Mouse (Mus musculus): ENCODE results near the gene Ube4b. TPM values are rescaled to one million over a fixed set of nuclear protein-coding genes. Genes with fewer than 3 reads are reported as not detected.

Gene Ube4b
- polyA plus RNA-seq, 1 experiment from 2014 or later = 53.3 TPM

DNA sequence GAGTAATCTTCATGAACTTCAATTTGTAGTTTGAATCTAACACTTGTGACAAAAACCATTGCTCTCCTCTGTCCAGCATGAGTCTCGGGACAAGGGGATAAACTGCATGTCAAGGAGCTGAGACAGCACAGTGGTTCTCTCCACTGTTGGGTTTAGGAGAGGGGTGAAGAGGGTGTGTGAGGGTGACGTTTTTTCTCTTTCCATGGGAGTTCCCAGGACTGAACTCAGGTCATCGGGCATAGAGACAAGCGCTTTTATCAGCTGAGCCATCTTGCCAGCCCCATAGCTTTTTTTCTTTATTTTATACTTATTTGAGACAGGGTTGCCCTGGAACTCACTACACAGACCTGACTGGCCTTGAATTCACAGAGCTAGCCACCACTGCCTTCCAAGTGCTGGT is 32.3 kb downstream of the Ube4b start:
- Histone ChIP-seq H3K4me2 (replicated peaks; ENCODE audit: low read depth, low read length) (no peak overlapping the region), H3K4me3 (ENCODE audit: low read depth, low read length) (no peak overlapping the region), H3K9me3 (ENCODE audit: control insufficient read depth, low read length) (no peaks in the 10 kb centered on the region), H3K9ac (ENCODE audit: low read depth, low read length) (no peak overlapping the region), H3K4me1 (replicated peaks; ENCODE audit: control insufficient read depth, insufficient read depth, low read length) (no peaks in the 10 kb centered on the region), H3K36me3 (ENCODE audit: control insufficient read depth, insufficient read depth, low read length) (0 out of 2 replicates have a peak, but pooled peaks cover 3% of the 10 kb centered on the region), H3K27ac (ENCODE audit: low read depth, low read length) (no peak overlapping the region), H3K27me3 (ENCODE audit: control insufficient read depth, insufficient read depth, low read length) (no peaks in the 10 kb centered on the region)
- DNase-seq (ENCODE audit: low spot score) (no peak), ATAC-seq (ENCODE audit: low FRiP score) (no peak)
- 87% methylated on average over 4 of the region's 4 CpGs for WGBS

DNA sequence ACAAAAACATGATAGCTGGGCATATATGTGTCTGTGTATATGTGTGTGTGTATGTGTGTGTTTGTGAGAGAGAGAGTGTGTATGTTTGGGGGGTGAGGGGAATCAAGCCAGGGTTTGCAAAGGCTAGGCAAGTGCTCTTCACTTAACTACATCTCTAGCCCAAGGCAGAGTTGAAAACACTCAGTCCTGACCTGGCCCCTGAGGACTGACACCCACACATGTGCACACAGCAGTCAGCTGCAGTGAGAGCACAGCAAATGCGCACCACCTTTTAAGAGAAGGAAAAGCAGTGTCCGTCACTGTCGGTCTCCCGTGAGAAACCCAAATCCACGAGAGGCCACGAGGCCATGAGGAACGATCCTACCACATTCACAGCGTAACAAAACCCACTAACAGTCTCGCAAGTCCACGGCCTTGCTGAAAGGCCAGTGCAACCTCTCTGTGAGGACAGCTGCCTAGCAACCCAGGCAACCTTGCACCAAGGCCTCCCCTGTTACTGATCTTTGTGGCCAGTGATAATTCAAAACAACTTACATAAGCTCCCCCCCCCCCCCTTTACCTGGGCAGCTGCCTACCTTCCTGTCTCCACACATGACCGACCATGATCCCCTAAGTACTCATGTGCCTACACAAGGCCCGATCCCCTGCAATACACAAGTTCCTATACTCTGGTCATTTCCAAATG is 33.1 kb downstream of the Ube4b start:
- H3K27ac ChIP-seq (ENCODE audit: low read depth, low read length) = no peak overlapping the region
- H3K27me3 ChIP-seq (ENCODE audit: control insufficient read depth, insufficient read depth, low read length) = no peaks in the 10 kb centered on the region
- H3K4me1 ChIP-seq (replicated peaks; ENCODE audit: control insufficient read depth, insufficient read depth, low read length) = no peaks in the 10 kb centered on the region
- ATAC-seq (ENCODE audit: low FRiP score) (no peak), DNase-seq (ENCODE audit: low spot score) (no peak)
- H3K9me3 ChIP-seq (ENCODE audit: control insufficient read depth, low read length) = no peaks in the 10 kb centered on the region
- 0 out of 2 replicates have a peak, but pooled peaks cover 3% of the 10 kb centered on the region for H3K36me3 ChIP-seq (ENCODE audit: control insufficient read depth, insufficient read depth, low read length)
- 82% methylated on average over 12 of the region's 12 CpGs for WGBS
- no peak overlapping the region for H3K4me2 ChIP-seq (replicated peaks; ENCODE audit: low read depth, low read length)
- no peak overlapping the region for H3K9ac ChIP-seq (ENCODE audit: low read depth, low read length)
- H3K4me3 ChIP-seq (ENCODE audit: low read depth, low read length) = no peak overlapping the region

DNA sequence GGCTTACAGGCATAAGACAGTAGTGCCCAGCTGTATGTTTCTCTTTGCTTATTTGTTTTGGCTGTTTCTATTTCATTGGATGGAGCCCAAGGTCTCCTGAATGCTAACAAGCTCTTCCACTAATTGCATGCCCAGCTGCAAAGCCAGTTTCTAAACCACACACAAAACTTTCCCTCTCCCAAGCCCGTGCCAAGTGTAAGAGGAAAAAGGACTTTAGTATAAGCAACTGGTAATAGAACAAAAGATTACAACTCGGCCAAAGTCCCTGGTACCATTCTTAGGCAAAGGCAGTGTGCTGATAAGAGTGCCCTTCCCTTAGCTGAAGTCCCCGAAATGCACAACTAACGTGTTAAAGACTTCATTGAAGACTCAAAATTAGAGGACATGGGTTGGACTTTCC is 34.2 kb downstream of the Ube4b start:
- no peaks in the 10 kb centered on the region for H3K9me3 ChIP-seq (ENCODE audit: control insufficient read depth, low read length)
- DNase-seq (ENCODE audit: low spot score) = no peak
- no peak overlapping the region for H3K4me3 ChIP-seq (ENCODE audit: low read depth, low read length)
- no peak overlapping the region for H3K9ac ChIP-seq (ENCODE audit: low read depth, low read length)
- no peak overlapping the region for H3K4me2 ChIP-seq (replicated peaks; ENCODE audit: low read depth, low read length)
- no peaks in the 10 kb centered on the region for H3K4me1 ChIP-seq (replicated peaks; ENCODE audit: control insufficient read depth, insufficient read depth, low read length)
- WGBS = 83% methylated on average over 4 of the region's 4 CpGs
- no peak overlapping the region for H3K27ac ChIP-seq (ENCODE audit: low read depth, low read length)
- ATAC-seq (ENCODE audit: low FRiP score) = no peak
- H3K36me3 ChIP-seq (ENCODE audit: control insufficient read depth, insufficient read depth, low read length) = no peaks in the 10 kb centered on the region
- no peaks in the 10 kb centered on the region for H3K27me3 ChIP-seq (ENCODE audit: control insufficient read depth, insufficient read depth, low read length)

DNA sequence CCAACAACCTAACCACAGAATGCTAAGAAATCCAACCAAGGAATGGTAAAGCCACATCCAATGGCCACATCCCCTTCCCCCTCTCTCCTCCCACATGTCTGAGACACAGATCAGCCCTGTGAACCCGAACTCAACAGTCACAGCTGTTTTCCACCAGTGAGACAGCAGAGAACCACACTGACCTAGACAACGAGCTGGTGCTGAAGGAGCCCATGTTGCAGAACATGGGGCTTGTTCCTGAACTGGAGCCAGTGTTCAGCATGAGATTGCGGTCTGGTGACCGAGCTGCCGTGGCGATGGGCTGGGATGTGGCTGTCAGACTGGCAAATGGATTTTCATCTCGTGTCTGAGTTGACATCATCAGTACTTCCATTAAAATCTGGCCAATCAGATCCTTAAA is 45.5 kb downstream of the Ube4b start:
- H3K36me3 ChIP-seq (ENCODE audit: control insufficient read depth, insufficient read depth, low read length) = 0 out of 2 replicates have a peak, but pooled peaks cover 11% of the 10 kb centered on the region
- H3K4me2 ChIP-seq (replicated peaks; ENCODE audit: low read depth, low read length) = no peak overlapping the region
- DNase-seq (ENCODE audit: low spot score) = no peak
- 94% methylated on average over 7 of the region's 7 CpGs for WGBS
- H3K4me1 ChIP-seq (replicated peaks; ENCODE audit: control insufficient read depth, insufficient read depth, low read length) = no peaks in the 10 kb centered on the region
- ATAC-seq (ENCODE audit: low FRiP score) = no peak
- no peak overlapping the region for H3K4me3 ChIP-seq (ENCODE audit: low read depth, low read length)
- H3K9me3 ChIP-seq (ENCODE audit: control insufficient read depth, low read length) = no peaks in the 10 kb centered on the region
- H3K9ac ChIP-seq (ENCODE audit: low read depth, low read length) = no peak overlapping the region
- no peaks in the 10 kb centered on the region for H3K27me3 ChIP-seq (ENCODE audit: control insufficient read depth, insufficient read depth, low read length)
- H3K27ac ChIP-seq (ENCODE audit: low read depth, low read length) = no peak overlapping the region

DNA sequence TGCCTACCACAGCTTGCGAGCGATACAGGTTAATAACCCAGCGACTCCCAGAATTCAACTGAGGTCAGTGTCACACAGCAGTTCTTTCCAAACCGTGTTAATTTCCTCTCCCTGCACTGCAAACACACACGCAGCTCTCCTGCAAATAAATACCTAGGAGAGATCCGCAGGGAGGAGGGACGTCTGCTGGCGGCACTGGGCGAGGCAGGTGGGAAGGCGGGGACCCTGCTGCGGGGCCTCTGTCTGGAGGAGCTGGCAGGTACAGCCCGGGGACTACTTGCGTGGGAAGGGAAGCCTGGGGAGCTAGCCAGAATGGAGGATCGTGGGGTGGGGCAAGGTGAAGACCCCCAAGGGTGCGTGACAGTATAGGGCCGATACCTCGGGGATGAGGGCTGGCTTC is 46.7 kb downstream of the Ube4b start:
- Histone ChIP-seq H3K27ac (ENCODE audit: low read depth, low read length) (no peak overlapping the region), H3K9ac (ENCODE audit: low read depth, low read length) (no peak overlapping the region), H3K4me3 (ENCODE audit: low read depth, low read length) (no peak overlapping the region), H3K4me1 (replicated peaks; ENCODE audit: control insufficient read depth, insufficient read depth, low read length) (no peaks in the 10 kb centered on the region), H3K9me3 (ENCODE audit: control insufficient read depth, low read length) (no peaks in the 10 kb centered on the region), H3K27me3 (ENCODE audit: control insufficient read depth, insufficient read depth, low read length) (no peaks in the 10 kb centered on the region), H3K36me3 (ENCODE audit: control insufficient read depth, insufficient read depth, low read length) (0 out of 2 replicates have a peak, but pooled peaks cover 13% of the 10 kb centered on the region), H3K4me2 (replicated peaks; ENCODE audit: low read depth, low read length) (no peak overlapping the region)
- DNase-seq (ENCODE audit: low spot score) (no peak), ATAC-seq (ENCODE audit: low FRiP score) (no peak)
- WGBS = 91% methylated on average over 17 of the region's 17 CpGs

DNA sequence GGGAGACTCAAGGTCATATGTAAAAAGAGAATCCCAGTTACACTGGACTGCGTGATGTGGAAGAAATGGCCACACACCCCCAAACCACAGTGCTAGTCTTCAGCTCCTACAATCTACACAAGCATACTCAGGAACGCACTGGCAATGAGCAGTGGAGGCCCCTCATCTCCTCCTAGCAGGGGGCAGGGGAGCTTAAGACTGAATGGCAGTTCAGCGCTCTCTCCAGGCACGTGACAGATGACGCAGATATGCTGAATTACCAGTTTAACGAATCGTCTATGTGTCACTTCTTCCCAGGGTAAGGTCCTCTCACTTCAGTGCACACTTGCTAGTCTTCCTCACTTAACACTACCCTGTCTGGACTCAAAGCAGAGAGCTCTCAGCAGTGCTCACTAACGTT is 47.7 kb downstream of the Ube4b start:
- H3K27ac ChIP-seq (ENCODE audit: low read depth, low read length) = no peak overlapping the region
- ATAC-seq (ENCODE audit: low FRiP score) (no peak), DNase-seq (ENCODE audit: low spot score) (no peak)
- 0 out of 2 replicates have a peak, but pooled peaks cover under 1% of the 10 kb centered on the region for H3K4me1 ChIP-seq (replicated peaks; ENCODE audit: control insufficient read depth, insufficient read depth, low read length)
- H3K4me2 ChIP-seq (replicated peaks; ENCODE audit: low read depth, low read length) = no peak overlapping the region
- H3K36me3 ChIP-seq (ENCODE audit: control insufficient read depth, insufficient read depth, low read length) = 0 out of 2 replicates have a peak, but pooled peaks cover 10% of the 10 kb centered on the region
- H3K27me3 ChIP-seq (ENCODE audit: control insufficient read depth, insufficient read depth, low read length) = no peaks in the 10 kb centered on the region
- 81% methylated on average over 8 of the region's 8 CpGs for WGBS
- H3K9ac ChIP-seq (ENCODE audit: low read depth, low read length) = no peak overlapping the region
- H3K4me3 ChIP-seq (ENCODE audit: low read depth, low read length) = no peak overlapping the region
- no peaks in the 10 kb centered on the region for H3K9me3 ChIP-seq (ENCODE audit: control insufficient read depth, low read length)

DNA sequence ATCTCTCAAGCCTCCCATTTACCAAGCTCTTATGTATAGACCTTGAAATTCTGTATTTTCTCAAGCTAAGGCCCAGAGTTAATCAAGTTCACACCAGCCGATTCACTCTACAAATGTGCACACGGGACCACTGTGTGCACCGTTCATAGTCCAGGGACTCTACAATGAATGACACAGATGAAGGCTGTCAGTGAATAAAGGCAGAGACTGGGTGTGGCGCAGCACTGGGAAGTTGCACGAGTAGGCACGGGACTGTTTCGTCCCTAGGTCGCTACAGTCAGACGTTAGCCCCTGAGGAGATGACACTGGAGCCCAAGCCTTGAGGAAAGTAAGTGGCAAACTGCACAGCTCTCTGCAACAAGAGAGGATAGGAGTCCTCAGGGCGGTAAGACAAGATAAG is 50.5 kb downstream of the Ube4b start:
- Histone ChIP-seq H3K9ac (ENCODE audit: low read depth, low read length) (no peak overlapping the region), H3K27me3 (ENCODE audit: control insufficient read depth, insufficient read depth, low read length) (no peaks in the 10 kb centered on the region), H3K4me1 (replicated peaks; ENCODE audit: control insufficient read depth, insufficient read depth, low read length) (0 out of 2 replicates have a peak, but pooled peaks cover 2% of the 10 kb centered on the region), H3K27ac (ENCODE audit: low read depth, low read length) (no peak overlapping the region), H3K9me3 (ENCODE audit: control insufficient read depth, low read length) (no peaks in the 10 kb centered on the region), H3K36me3 (ENCODE audit: control insufficient read depth, insufficient read depth, low read length) (peaks cover 11% of the 10 kb centered on the region), H3K4me3 (ENCODE audit: low read depth, low read length) (no peak overlapping the region), H3K4me2 (replicated peaks; ENCODE audit: low read depth, low read length) (no peak overlapping the region)
- no peak for ATAC-seq (ENCODE audit: low FRiP score)
- no peak for DNase-seq (ENCODE audit: low spot score)
- WGBS = 92% methylated on average over 10 of the region's 10 CpGs

DNA sequence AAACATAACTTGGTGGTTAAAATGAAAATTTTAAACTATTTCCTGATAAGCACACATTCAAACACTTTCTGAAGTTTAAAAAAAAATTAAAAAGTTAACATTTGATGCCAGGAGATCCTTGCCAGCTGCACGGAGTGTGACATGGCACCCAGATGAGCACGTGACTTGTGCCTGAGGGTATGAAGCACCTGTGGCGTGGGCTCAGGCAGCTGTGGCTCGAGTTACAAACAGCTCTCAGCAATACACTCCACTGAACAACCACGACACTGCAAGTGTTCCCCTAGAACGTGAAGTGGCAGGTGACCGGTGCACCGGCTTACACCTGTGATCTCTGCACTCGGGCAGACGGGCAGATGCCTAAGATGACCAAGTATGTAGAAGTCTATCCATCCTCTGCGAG is 51.9 kb downstream of the Ube4b start:
- H3K9me3 ChIP-seq (ENCODE audit: control insufficient read depth, low read length) = no peaks in the 10 kb centered on the region
- H3K4me1 ChIP-seq (replicated peaks; ENCODE audit: control insufficient read depth, insufficient read depth, low read length) = 0 out of 2 replicates have a peak, but pooled peaks cover 2% of the 10 kb centered on the region
- DNase-seq (ENCODE audit: low spot score) (no peak), ATAC-seq (ENCODE audit: low FRiP score) (no peak)
- no peak overlapping the region for H3K4me3 ChIP-seq (ENCODE audit: low read depth, low read length)
- H3K9ac ChIP-seq (ENCODE audit: low read depth, low read length) = no peak overlapping the region
- H3K27me3 ChIP-seq (ENCODE audit: control insufficient read depth, insufficient read depth, low read length) = no peaks in the 10 kb centered on the region
- H3K27ac ChIP-seq (ENCODE audit: low read depth, low read length) = no peak overlapping the region
- peaks cover 14% of the 10 kb centered on the region for H3K36me3 ChIP-seq (ENCODE audit: control insufficient read depth, insufficient read depth, low read length)
- 89% methylated on average over 11 of the region's 11 CpGs for WGBS
- no peak overlapping the region for H3K4me2 ChIP-seq (replicated peaks; ENCODE audit: low read depth, low read length)

DNA sequence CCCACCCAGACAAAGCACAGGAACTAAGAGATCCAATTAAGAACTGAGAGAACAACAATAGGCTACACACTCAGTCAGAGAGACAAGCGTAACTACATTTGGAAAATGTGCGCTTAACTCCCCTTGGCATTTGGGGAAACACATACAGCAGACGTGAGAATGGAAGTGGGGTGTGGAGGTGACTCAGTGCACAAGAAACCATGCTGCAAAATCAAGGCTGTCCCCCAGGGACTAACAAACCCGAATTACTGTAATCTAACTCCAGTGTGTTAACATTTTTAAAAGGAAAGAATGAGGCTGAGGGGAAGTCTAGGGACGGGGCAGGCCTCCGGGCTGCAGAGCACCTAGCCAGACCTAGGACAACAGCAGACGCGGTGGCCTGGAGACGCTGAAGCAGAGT is 52.6 kb downstream of the Ube4b start:
- Histone ChIP-seq H3K9ac (ENCODE audit: low read depth, low read length) (no peak overlapping the region), H3K9me3 (ENCODE audit: control insufficient read depth, low read length) (no peaks in the 10 kb centered on the region), H3K4me1 (replicated peaks; ENCODE audit: control insufficient read depth, insufficient read depth, low read length) (0 out of 2 replicates have a peak, but pooled peaks cover 2% of the 10 kb centered on the region), H3K36me3 (ENCODE audit: control insufficient read depth, insufficient read depth, low read length) (peaks cover 14% of the 10 kb centered on the region), H3K27me3 (ENCODE audit: control insufficient read depth, insufficient read depth, low read length) (no peaks in the 10 kb centered on the region), H3K4me2 (replicated peaks; ENCODE audit: low read depth, low read length) (no peak overlapping the region), H3K4me3 (ENCODE audit: low read depth, low read length) (no peak overlapping the region), H3K27ac (ENCODE audit: low read depth, low read length) (no peak overlapping the region)
- ATAC-seq (ENCODE audit: low FRiP score) (no peak), DNase-seq (ENCODE audit: low spot score) (no peak)
- 86% methylated on average over 9 of the region's 9 CpGs for WGBS

All from hindbrain, embryonic 11.5 days (tissue).